Mouse (Mus musculus) lung, postnatal 0 days (tissue): ENCODE measurements at regions not wholly inside any gene's neighbourhood (a gene's known extent, or its start where the extent isn't known, plus 50 kb on each side); places are given as distances from the start of the nearest gene placed in this dataset.

Experiments
- CTCF ChIP-seq: IDR thresholded peaks from 2 replicates; pipeline ENCODE4 v1.5.1; 2016; ENCODE audit warnings: antibody characterized with exemption, mild to moderate bottlenecking
- EP300 ChIP-seq: IDR thresholded peaks from 2 replicates; pipeline ENCODE4 v1.6.1; 2016; ENCODE audit warnings: antibody characterized with exemption, mild to moderate bottlenecking, control low read depth

- TF ChIP-seq CTCF: no peak
- TF ChIP-seq EP300: no peak
Observed at GRCm38 (mm10) chr8:49567423-49567822, 723.7 kb upstream of the Tenm3 start.
